Mouse (Mus musculus) c-Kit-negative CD71-positive TER-119-positive erythroid progenitor cells, embryonic 14.5 days (primary cell): Measurements from ENCODE around the gene Trub1.

Experiments
- DNase-seq: peaks from one replicate; pipeline ENCODE4 v3.0.0-alpha.2; 2013; ENCODE audit warnings: low read depth, low spot score

Gene Trub1

GRCm38 (mm10) chr19:57441501-57441900 lies 11.2 kb upstream of the Trub1 start:
- no peak for DNase-seq

GRCm38 (mm10) chr19:57442936-57443657 lies 9.6 kb upstream of the Trub1 start:
- DNase-seq, result no peak

GRCm38 (mm10) chr19:57445049-57445448 lies 7.7 kb upstream of the Trub1 start:
- DNase-seq, result no peak

GRCm38 (mm10) chr19:57450849-57451248 lies 1.9 kb upstream of the Trub1 start:
- no peak for DNase-seq

GRCm38 (mm10) chr19:57451762-57452161 lies 950 bp upstream of the Trub1 start:
- DNase-seq, result no peak

- DNase-seq, result no peak
Measured at GRCm38 (mm10) chr19:57453218-57453600, 497 bp downstream of the Trub1 start.

- DNase-seq, result no peak
Measured at GRCm38 (mm10) chr19:57455286-57455960, 2.7 kb downstream of the Trub1 start.

- DNase-seq, result peak; percentile 41
Measured at GRCm38 (mm10) chr19:57457075-57457474, 4.4 kb downstream of the Trub1 start.

GRCm38 (mm10) chr19:57463741-57464140 lies 11.0 kb downstream of the Trub1 start:
- no peak for DNase-seq

GRCm38 (mm10) chr19:57465742-57466141 lies 13.0 kb downstream of the Trub1 start:
- DNase-seq, result no peak

GRCm38 (mm10) chr19:57471033-57471432 lies 18.3 kb downstream of the Trub1 start:
- DNase-seq, result no peak

GRCm38 (mm10) chr19:57472169-57472568 lies 19.5 kb downstream of the Trub1 start:
- no peak for DNase-seq

- DNase-seq, result no peak
Measured at GRCm38 (mm10) chr19:57473301-57473700, 20.6 kb downstream of the Trub1 start.

- no peak for DNase-seq
Measured at GRCm38 (mm10) chr19:57475298-57475697, 22.6 kb downstream of the Trub1 start.

GRCm38 (mm10) chr19:57477310-57477709 lies 24.6 kb downstream of the Trub1 start:
- no peak for DNase-seq

- DNase-seq, result no peak
Measured at GRCm38 (mm10) chr19:57478056-57478455, 25.3 kb downstream of the Trub1 start.

GRCm38 (mm10) chr19:57479886-57480655 lies 27.4 kb downstream of the Trub1 start:
- DNase-seq, result no peak

- no peak for DNase-seq
Measured at GRCm38 (mm10) chr19:57481743-57482259, 29.1 kb downstream of the Trub1 start.

- DNase-seq, result no peak
Measured at GRCm38 (mm10) chr19:57482815-57483214, 30.1 kb downstream of the Trub1 start.

GRCm38 (mm10) chr19:57487051-57487658 lies 34.4 kb downstream of the Trub1 start:
- DNase-seq, result no peak

- DNase-seq, result no peak
Measured at GRCm38 (mm10) chr19:57489527-57489926, 36.8 kb downstream of the Trub1 start.

- DNase-seq, result no peak
Measured at GRCm38 (mm10) chr19:57491030-57491429, 38.3 kb downstream of the Trub1 start.
